In genomic region chr13:43123895-43124682, GRCm38 (mm10) we compare ENCODE assay signal across 10 mouse cellular contexts. TPM values are rescaled to one million over a fixed set of nuclear protein-coding genes. Genes with fewer than 3 reads are reported as not detected.
A peak's percentile ranks its signal among the peaks of the same experiment; 100 is the strongest.
DNase-seq lines count a peak whose midpoint lies in the region; ATAC-seq and TF ChIP-seq lines count a peak whose summit lies in the region.
"Had no signal": no experiment of that assay in that cellular context is flagged by ENCODE, and none has a peak within 500 bp of the region (broad histone marks: within the 10 kb centered on the region; RNA-seq: fewer than 3 reads in every experiment).

No protein-coding gene starts in this region.

- 53% methylated on average over 17 of the region's 17 CpGs for WGBS in hindbrain, embryonic 10.5 days
- WGBS in hindbrain, postnatal 0 days, result 57% methylated on average over 17 of the region's 17 CpGs
- 29% methylated on average over 17 of the region's 17 CpGs for WGBS in lung, embryonic 16.5 days
- WGBS in embryonic facial prominence, embryonic 15.5 days, result 33% methylated on average over 17 of the region's 17 CpGs
- WGBS in stomach, embryonic 15.5 days, result 35% methylated on average over 17 of the region's 17 CpGs

- H3K4me1 ChIP-seq in hindbrain, embryonic 10.5 days (replicated peaks), result peaks cover 41% of the 10 kb centered on the region
- no peaks in the 10 kb centered on the region for H3K4me1 ChIP-seq in hindbrain, postnatal 0 days (ENCODE audit: insufficient read depth, low read length)
- peaks cover 12% of the 10 kb centered on the region for H3K4me1 ChIP-seq in lung, embryonic 16.5 days (replicated peaks; ENCODE audit: control insufficient read depth, insufficient read depth, low read length)
- H3K4me1 ChIP-seq in embryonic facial prominence, embryonic 15.5 days, result peaks cover 24% of the 10 kb centered on the region
- peaks cover 11% of the 10 kb centered on the region; the same call in 1 of the 2 replicates for H3K4me1 ChIP-seq in stomach, embryonic 15.5 days

- TF ChIP-seq CTCF in hindbrain, postnatal 0 days (IDR thresholded peaks at IDR 0.05; ENCODE audit: low read depth), result no peak

- no peaks in the 10 kb centered on the region for H3K9me3 ChIP-seq in hindbrain, embryonic 10.5 days
- no peaks in the 10 kb centered on the region for H3K9me3 ChIP-seq in hindbrain, postnatal 0 days (ENCODE audit: low read length)
- H3K9me3 ChIP-seq in lung, embryonic 16.5 days (ENCODE audit: control insufficient read depth, low read length), result no peaks in the 10 kb centered on the region
- no peaks in the 10 kb centered on the region for H3K9me3 ChIP-seq in embryonic facial prominence, embryonic 15.5 days (replicated peaks)
- no peaks in the 10 kb centered on the region for H3K9me3 ChIP-seq in stomach, embryonic 15.5 days

- DNase-seq in hindbrain, embryonic 10.5 days (ENCODE audit: low spot score), result no peak
- DNase-seq in hindbrain, postnatal 0 days (ENCODE audit: low spot score), result no peak
- no peak for DNase-seq in lung, postnatal 36 days
- DNase-seq in right cerebral cortex, postnatal 25 days, result no peak
- DNase-seq: gastrocnemius, postnatal 10 days had no signal

- H3K4me3 ChIP-seq in hindbrain, embryonic 10.5 days, result peak overlapping the region; percentile 6
- no peak overlapping the region for H3K4me3 ChIP-seq in hindbrain, postnatal 0 days (ENCODE audit: low read length)
- H3K4me3 ChIP-seq in lung, embryonic 16.5 days (ENCODE audit: low read length), result no peak overlapping the region
- no peak overlapping the region for H3K4me3 ChIP-seq in embryonic facial prominence, embryonic 15.5 days (replicated peaks)
- no peak overlapping the region for H3K4me3 ChIP-seq in stomach, embryonic 15.5 days (replicated peaks)

- H3K27ac ChIP-seq in hindbrain, embryonic 10.5 days, result 0 out of 2 replicates have a peak overlapping the region, but pooled peaks have one; percentile 9
- H3K27ac ChIP-seq in hindbrain, postnatal 0 days, result no peak overlapping the region
- no peak overlapping the region for H3K27ac ChIP-seq in lung, embryonic 16.5 days (ENCODE audit: low read length)
- no peak overlapping the region for H3K27ac ChIP-seq in embryonic facial prominence, embryonic 15.5 days (replicated peaks)
- H3K27ac ChIP-seq in stomach, embryonic 15.5 days, result no peak overlapping the region

- no peak overlapping the region for H3K9ac ChIP-seq in hindbrain, postnatal 0 days (replicated peaks; ENCODE audit: low read length)
- no peak overlapping the region for H3K9ac ChIP-seq in lung, embryonic 16.5 days (ENCODE audit: low read length)
- no peak overlapping the region for H3K9ac ChIP-seq in embryonic facial prominence, embryonic 15.5 days
- H3K9ac ChIP-seq in stomach, embryonic 15.5 days, result no peak overlapping the region

- H3K4me2 ChIP-seq in hindbrain, postnatal 0 days (ENCODE audit: low read depth, low read length), result no peak overlapping the region
- H3K4me2 ChIP-seq in lung, embryonic 16.5 days (ENCODE audit: low read depth, low read length), result peak overlapping the region; percentile 22; the same call in 1 of the 2 replicates
- H3K4me2 ChIP-seq in embryonic facial prominence, embryonic 15.5 days (replicated peaks), result peak overlapping the region; percentile 17
- peak overlapping the region; percentile 13; the same call in 1 of the 2 replicates for H3K4me2 ChIP-seq in stomach, embryonic 15.5 days

- ATAC-seq in hindbrain, postnatal 0 days, result no peak
- ATAC-seq in lung, embryonic 16.5 days (ENCODE audit: low read depth), result peak; percentile 20; the same call in 1 of the 2 replicates
- ATAC-seq in embryonic facial prominence, embryonic 15.5 days (ENCODE audit: insufficient number of reproducible peaks, low FRiP score, low TSS enrichment, low read depth), result no peak
- ATAC-seq in stomach, embryonic 15.5 days (ENCODE audit: insufficient read depth, low FRiP score, low read depth), result no peak
- ATAC-seq in inflammation-experienced regulatory T-cells, adult 6 months, result no peak
- ATAC-seq: forebrain, embryonic 14.5 days had no signal

- no peaks in the 10 kb centered on the region for H3K36me3 ChIP-seq in hindbrain, embryonic 10.5 days
- H3K36me3 ChIP-seq in hindbrain, postnatal 0 days (ENCODE audit: insufficient read depth, low read length), result no peaks in the 10 kb centered on the region
- no peaks in the 10 kb centered on the region for H3K36me3 ChIP-seq in lung, embryonic 16.5 days (ENCODE audit: control insufficient read depth, insufficient read depth, low read length)
- H3K36me3 ChIP-seq in embryonic facial prominence, embryonic 15.5 days, result no peaks in the 10 kb centered on the region
- H3K36me3 ChIP-seq in stomach, embryonic 15.5 days, result no peaks in the 10 kb centered on the region

- no peaks in the 10 kb centered on the region for H3K27me3 ChIP-seq in hindbrain, embryonic 10.5 days (ENCODE audit: insufficient read depth, poor library complexity, severe bottlenecking)
- no peaks in the 10 kb centered on the region for H3K27me3 ChIP-seq in hindbrain, postnatal 0 days (ENCODE audit: insufficient read depth, low read length)
- H3K27me3 ChIP-seq in lung, embryonic 16.5 days (ENCODE audit: control insufficient read depth, insufficient read depth, low read depth, low read length), result no peaks in the 10 kb centered on the region
- no peaks in the 10 kb centered on the region for H3K27me3 ChIP-seq in embryonic facial prominence, embryonic 15.5 days
- no peaks in the 10 kb centered on the region for H3K27me3 ChIP-seq in stomach, embryonic 15.5 days (replicated peaks)

RNA-seq across cellular contexts. Expression of gene Tbc1d7, which starts 47.2 kb away (rescaled TPM):
- polyA plus RNA-seq in hindbrain, embryonic 10.5 days (2016; fragmentation: Nextera tagmentation; extraction: Ambion mirVana), result 62.8 and 73.2 TPM in 2 replicates
- total RNA-seq in hindbrain, postnatal 0 days (2014; rRNA removed), result 39.9 and 42.7 TPM in 2 replicates
- 86.6 and 87.9 TPM in 2 replicates for polyA plus RNA-seq in hindbrain, postnatal 0 days (2015; fragmentation: Nextera tagmentation; extraction: Ambion mirVana)
- 44.4 and 47.3 TPM in 2 replicates for polyA plus RNA-seq in lung, embryonic 16.5 days (2015; fragmentation: Nextera tagmentation; extraction: Ambion mirVana)
- 41.3 and 41.4 TPM in 2 replicates for polyA plus RNA-seq in embryonic facial prominence, embryonic 15.5 days (2015; fragmentation: Nextera tagmentation; extraction: Ambion mirVana)
- 34.6 and 35.9 TPM in 2 replicates for polyA plus RNA-seq in stomach, embryonic 15.5 days (2015; fragmentation: Nextera tagmentation; extraction: Ambion mirVana)
- 10 to 100 TPM; 16.1 to 16.8 (median 16.8) TPM for polyA plus RNA-seq in inflammation-experienced regulatory T-cells, adult 6 months (2017; shearing (Covaris generic))
